Mouse (Mus musculus): ENCODE results near the gene AU041133.

GRCm38 (mm10) chr10:82170808-82171207, 43.0 kb downstream of the AU041133 start:
- TF ChIP-seq CTCF (IDR thresholded peaks at IDR 0.05; ENCODE audit: low read depth, low read length) (peak; percentile 19; the same call in 1 of the 2 replicates), POLR2A (IDR thresholded peaks at IDR 0.05; ENCODE audit: extremely low read depth, insufficient read depth, low read length) (no peak)

All from liver, adult 2 months (tissue).